Mouse (Mus musculus): Measurements from ENCODE around the gene Sox30. TPM values are rescaled to one million over a fixed set of nuclear protein-coding genes. Genes with fewer than 3 reads are reported as not detected.

The Sox30 gene
- total RNA-seq, 1 experiment from 2014 or later: not detected

Other genes with a start within 250 kb of the Sox30 start
- gene Clint1, start 128.3 kb upstream of the Sox30 start, total RNA-seq (2017): 157 and 188 TPM in 2 replicates
- 3.2 and 4.1 TPM in 2 replicates for gene Lsm11, start 35.4 kb upstream of the Sox30 start, total RNA-seq (2017)
- 21.9 and 29.7 TPM in 2 replicates for gene Thg1l, start 24.8 kb upstream of the Sox30 start, total RNA-seq (2017)
- gene Gm12166, start 72.0 kb downstream of the Sox30 start, total RNA-seq (2017): 10.3 and 24.3 TPM in 2 replicates
- gene Adam19, start 75.7 kb downstream of the Sox30 start, total RNA-seq (2017): 0.14 TPM in 1 of 2 replicates, not detected in the other
- gene Nipal4, start 186.2 kb downstream of the Sox30 start, total RNA-seq (2017): not detected in 2 replicates

All from common myeloid progenitor, adult 5-6 weeks (primary cell).